Mouse (Mus musculus) G1E (cell line): Measurements from ENCODE around the gene Emc9.

Source experiments
- CTCF ChIP-seq: IDR thresholded peaks from 2 replicates; pipeline ENCODE4 v1.5.1; 2012; ENCODE audit warnings: low read depth, low read length, inconsistent platforms, mixed read lengths
- GATA1 ChIP-seq: IDR thresholded peaks from 2 replicates; pipeline ENCODE4 v1.6.1; 2012; ENCODE audit warnings: borderline replicate concordance, low read length, inconsistent platforms, mixed read lengths
- GATA2 ChIP-seq: IDR thresholded peaks from 2 replicates; pipeline ENCODE4 v1.6.1; 2012; ENCODE audit warnings: low read depth, low read length, inconsistent platforms, borderline replicate concordance
- POLR2AphosphoS5 ChIP-seq: IDR thresholded peaks from 2 replicates; pipeline ENCODE4 v1.6.1; 2012; ENCODE audit warnings: low read depth, low read length, inconsistent platforms; ENCODE audit not compliant: insufficient replicate concordance
- TAL1 ChIP-seq: conservative IDR thresholded peaks from 2 replicates; pipeline ENCODE4 v1.6.1; 2012; ENCODE audit warnings: low read depth, low read length, inconsistent platforms, mixed read lengths

GRCm38 (mm10) chr14:55576376-55576775 lies 8.7 kb downstream of the Emc9 start:
- TF ChIP-seq CTCF: no peak
- TF ChIP-seq POLR2AphosphoS5: no peak
- no peak for TF ChIP-seq GATA2
- TF ChIP-seq GATA1: no peak
- TF ChIP-seq TAL1: no peak
